Mouse (Mus musculus): ENCODE results near the gene Eif4g1. TPM values are rescaled to one million over a fixed set of nuclear protein-coding genes. Genes with fewer than 3 reads are reported as not detected.

Eif4g1 gene
- polyA plus RNA-seq, 1 experiment from 2014 or later: 140 TPM

DNA sequence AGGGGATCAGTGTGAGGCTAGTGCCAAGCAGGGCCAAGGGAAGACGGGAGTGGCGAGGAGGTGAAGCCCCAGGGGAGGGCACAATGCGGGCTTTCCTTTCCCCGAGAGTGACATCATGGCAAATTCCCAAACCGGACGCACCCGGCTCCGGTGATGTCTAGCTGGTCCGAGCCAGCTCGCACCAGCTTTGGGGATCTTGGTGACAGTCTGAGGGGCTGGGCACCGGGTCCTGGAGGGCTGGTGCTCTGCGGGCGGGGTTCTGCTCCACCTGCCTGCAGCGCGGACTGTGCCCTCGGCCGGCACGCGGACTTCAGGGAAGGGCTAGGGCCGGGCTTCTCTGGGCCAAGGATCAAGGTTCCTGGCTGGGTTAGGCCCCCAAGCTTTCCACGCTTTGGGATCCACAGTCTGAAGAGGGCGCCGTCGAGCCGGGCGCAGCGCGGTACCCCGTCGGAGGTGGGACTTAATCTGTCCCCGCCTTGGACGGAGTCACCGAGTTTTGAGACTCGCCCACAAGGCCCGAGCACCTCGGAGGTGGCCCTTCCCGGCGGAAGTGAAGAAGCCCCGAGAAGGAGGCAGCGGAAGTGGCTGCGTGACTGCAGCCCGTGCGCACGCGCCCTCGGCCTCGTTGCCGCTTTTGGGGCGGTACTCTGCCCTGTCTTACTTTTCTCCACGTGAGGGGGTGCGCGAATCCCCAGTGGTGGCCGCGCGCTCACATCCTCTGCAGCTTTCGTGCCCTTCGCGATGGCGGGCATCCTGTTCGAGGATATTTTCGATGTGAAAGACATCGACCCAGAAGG, 49.3 kb downstream of the Eif4g1 start, which contains the start of the genes Polr2h and Clcn2:
TSS of gene Polr2h (plus strand) at position 485 of the 797 bp plus-strand sequence.
TSS of gene Clcn2 (minus strand) at position 566 of the 797 bp plus-strand sequence.
- peaks cover 7% of the 10 kb centered on the region for H3K36me3 ChIP-seq (ENCODE audit: control insufficient read depth, insufficient read depth, low read length)
- no peaks in the 10 kb centered on the region for H3K9me3 ChIP-seq (ENCODE audit: control insufficient read depth, low read length)
- peak; percentile 87 for ATAC-seq (ENCODE audit: low read depth)
- H3K9ac ChIP-seq (ENCODE audit: low read length): peak within 1 kb of the TSS; percentile 78
- H3K27me3 ChIP-seq (ENCODE audit: control insufficient read depth, insufficient read depth, low read depth, low read length): no peaks in the 10 kb centered on the region
- peak within 1 kb of the TSS; percentile 96 for H3K4me2 ChIP-seq (ENCODE audit: low read depth, low read length)
- WGBS: under 1% methylated on average over 62 of the region's 62 CpGs
- peak within 1 kb of the TSS; percentile 70 for H3K4me3 ChIP-seq (ENCODE audit: low read length)
- H3K4me1 ChIP-seq (replicated peaks; ENCODE audit: control insufficient read depth, insufficient read depth, low read length): peaks cover 20% of the 10 kb centered on the region
- H3K27ac ChIP-seq (ENCODE audit: low read length): peak within 1 kb of the TSS; percentile 92

DNA sequence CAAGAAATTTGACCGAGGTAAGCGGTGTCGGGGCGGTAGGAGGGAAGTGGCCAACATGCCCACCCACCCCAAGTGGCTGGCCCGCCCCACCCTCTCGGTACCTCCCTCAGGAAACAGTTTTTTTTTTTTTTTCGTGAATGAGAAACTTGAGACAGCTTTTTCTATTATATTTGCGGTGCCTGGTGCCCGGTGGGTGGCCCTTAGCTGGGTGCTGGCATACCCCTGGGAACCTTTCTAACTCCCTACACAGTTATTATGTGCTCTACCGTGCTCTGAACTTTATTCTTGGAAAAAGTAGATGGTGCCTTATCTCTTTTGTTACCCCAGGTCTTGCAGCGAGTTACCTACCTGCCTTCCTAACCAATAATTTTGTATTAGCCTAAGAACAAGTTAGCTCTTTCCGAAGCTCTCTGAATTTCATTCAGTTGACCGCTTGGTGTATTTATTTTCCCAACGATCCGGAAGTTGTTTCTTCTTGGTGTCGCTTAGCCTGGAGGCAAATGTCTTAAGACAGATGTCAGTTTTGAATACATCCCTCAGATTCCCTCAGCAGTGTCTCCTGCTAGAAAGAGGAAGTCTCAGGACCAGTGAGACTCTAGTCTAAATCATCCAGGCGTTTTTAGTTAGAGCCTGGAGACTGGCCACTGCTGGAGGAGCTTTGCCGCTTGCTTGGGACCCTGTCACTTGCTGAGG, 50.0 kb downstream of the Eif4g1 start:
- peak overlapping the region; percentile 78 for H3K9ac ChIP-seq (ENCODE audit: low read length)
- 2% methylated on average over 18 of the region's 18 CpGs for WGBS
- no peaks in the 10 kb centered on the region for H3K27me3 ChIP-seq (ENCODE audit: control insufficient read depth, insufficient read depth, low read depth, low read length)
- ATAC-seq (ENCODE audit: low read depth): peak; percentile 46
- peak overlapping the region; percentile 70 for H3K4me3 ChIP-seq (ENCODE audit: low read length)
- H3K4me2 ChIP-seq (ENCODE audit: low read depth, low read length): peak overlapping the region; percentile 96
- peaks cover 20% of the 10 kb centered on the region for H3K4me1 ChIP-seq (replicated peaks; ENCODE audit: control insufficient read depth, insufficient read depth, low read length)
- H3K27ac ChIP-seq (ENCODE audit: low read length): peak overlapping the region; percentile 92
- H3K9me3 ChIP-seq (ENCODE audit: control insufficient read depth, low read length): no peaks in the 10 kb centered on the region
- H3K36me3 ChIP-seq (ENCODE audit: control insufficient read depth, insufficient read depth, low read length): peaks cover 7% of the 10 kb centered on the region

DNA sequence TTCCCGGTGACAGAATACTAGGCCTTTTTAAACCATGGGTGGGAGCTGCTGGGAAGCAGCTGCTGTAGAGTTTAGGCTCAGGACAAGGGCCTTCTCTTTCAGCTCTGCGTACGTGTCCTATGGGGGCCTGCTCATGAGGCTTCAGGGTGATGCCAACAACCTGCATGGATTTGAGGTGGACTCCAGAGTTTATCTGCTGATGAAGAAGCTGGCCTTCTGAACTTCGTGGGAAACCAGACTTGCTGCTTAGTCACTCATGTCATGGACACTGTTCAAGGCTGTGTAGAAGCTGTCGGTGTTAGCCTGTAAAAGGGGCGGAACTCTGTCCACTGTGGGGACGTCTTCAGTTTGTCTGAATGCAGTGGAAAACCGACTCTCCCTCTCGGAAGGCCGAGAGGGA, 53.7 kb downstream of the Eif4g1 start:
- Histone ChIP-seq H3K9ac (ENCODE audit: low read length) (no peak overlapping the region), H3K4me1 (replicated peaks; ENCODE audit: control insufficient read depth, insufficient read depth, low read length) (peaks cover 9% of the 10 kb centered on the region), H3K27ac (ENCODE audit: low read length) (no peak overlapping the region), H3K4me2 (ENCODE audit: low read depth, low read length) (no peak overlapping the region), H3K27me3 (ENCODE audit: control insufficient read depth, insufficient read depth, low read depth, low read length) (no peaks in the 10 kb centered on the region), H3K9me3 (ENCODE audit: control insufficient read depth, low read length) (no peaks in the 10 kb centered on the region), H3K4me3 (ENCODE audit: low read length) (no peak overlapping the region), H3K36me3 (ENCODE audit: control insufficient read depth, insufficient read depth, low read length) (peaks cover 7% of the 10 kb centered on the region)
- no peak for ATAC-seq (ENCODE audit: low read depth)
- WGBS: 70% methylated on average over 10 of the region's 10 CpGs

DNA sequence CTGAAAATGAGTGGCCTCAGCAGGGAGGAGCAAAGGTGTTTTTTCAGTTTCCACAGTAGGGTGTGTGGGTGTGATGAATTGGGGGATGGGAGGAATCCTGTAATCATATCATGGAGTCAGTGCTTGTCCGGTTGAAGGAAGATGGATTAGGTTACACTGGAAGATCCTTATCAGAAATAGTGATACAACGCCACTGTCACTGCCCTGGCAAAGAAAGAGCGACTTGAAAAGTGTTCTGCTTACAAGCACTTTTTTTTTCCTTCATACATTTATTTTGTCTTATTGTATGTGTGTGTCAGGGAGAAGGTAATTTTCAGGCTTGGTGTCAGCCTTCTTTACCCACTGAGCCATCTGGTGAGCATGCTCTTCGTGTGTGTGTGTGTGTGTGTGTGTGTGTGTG, 54.6 kb downstream of the Eif4g1 start:
- Histone ChIP-seq H3K9ac (ENCODE audit: low read length) (no peak overlapping the region), H3K4me1 (replicated peaks; ENCODE audit: control insufficient read depth, insufficient read depth, low read length) (peaks cover 6% of the 10 kb centered on the region; the same call in 1 of the 2 replicates), H3K4me3 (ENCODE audit: low read length) (no peak overlapping the region), H3K27me3 (ENCODE audit: control insufficient read depth, insufficient read depth, low read depth, low read length) (no peaks in the 10 kb centered on the region), H3K36me3 (ENCODE audit: control insufficient read depth, insufficient read depth, low read length) (peaks cover 7% of the 10 kb centered on the region), H3K27ac (ENCODE audit: low read length) (no peak overlapping the region), H3K4me2 (ENCODE audit: low read depth, low read length) (no peak overlapping the region), H3K9me3 (ENCODE audit: control insufficient read depth, low read length) (no peaks in the 10 kb centered on the region)
- WGBS: 51% methylated on average over 4 of the region's 4 CpGs
- no peak for ATAC-seq (ENCODE audit: low read depth)

DNA sequence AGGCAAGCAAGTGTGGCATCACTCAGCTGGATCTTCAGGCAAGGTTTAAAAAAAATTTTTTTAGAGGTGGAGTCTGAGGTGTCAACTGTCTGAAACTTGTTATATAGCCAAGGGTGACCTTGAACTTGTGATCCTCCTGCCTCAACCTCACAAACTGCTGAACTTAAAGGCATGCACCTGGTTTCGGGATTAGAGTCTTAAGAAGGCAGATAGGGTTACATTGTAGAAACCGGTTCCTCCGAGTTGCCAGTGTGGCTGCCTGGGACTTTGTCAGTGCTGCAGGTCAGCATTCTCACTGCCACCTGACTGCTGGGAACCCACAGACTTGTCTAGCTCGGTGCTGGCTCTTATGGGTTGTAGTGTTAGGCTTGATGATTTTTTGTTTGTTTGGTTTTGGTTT, 55.1 kb downstream of the Eif4g1 start:
- H3K9ac ChIP-seq (ENCODE audit: low read length): no peak overlapping the region
- H3K27me3 ChIP-seq (ENCODE audit: control insufficient read depth, insufficient read depth, low read depth, low read length): no peaks in the 10 kb centered on the region
- no peak overlapping the region for H3K4me2 ChIP-seq (ENCODE audit: low read depth, low read length)
- 28% methylated on average over 4 of the region's 4 CpGs for WGBS
- H3K27ac ChIP-seq (ENCODE audit: low read length): no peak overlapping the region
- H3K4me1 ChIP-seq (replicated peaks; ENCODE audit: control insufficient read depth, insufficient read depth, low read length): peaks cover 6% of the 10 kb centered on the region; the same call in 1 of the 2 replicates
- H3K36me3 ChIP-seq (ENCODE audit: control insufficient read depth, insufficient read depth, low read length): peaks cover 7% of the 10 kb centered on the region
- H3K4me3 ChIP-seq (ENCODE audit: low read length): no peak overlapping the region
- no peak for ATAC-seq (ENCODE audit: low read depth)
- no peaks in the 10 kb centered on the region for H3K9me3 ChIP-seq (ENCODE audit: control insufficient read depth, low read length)

DNA sequence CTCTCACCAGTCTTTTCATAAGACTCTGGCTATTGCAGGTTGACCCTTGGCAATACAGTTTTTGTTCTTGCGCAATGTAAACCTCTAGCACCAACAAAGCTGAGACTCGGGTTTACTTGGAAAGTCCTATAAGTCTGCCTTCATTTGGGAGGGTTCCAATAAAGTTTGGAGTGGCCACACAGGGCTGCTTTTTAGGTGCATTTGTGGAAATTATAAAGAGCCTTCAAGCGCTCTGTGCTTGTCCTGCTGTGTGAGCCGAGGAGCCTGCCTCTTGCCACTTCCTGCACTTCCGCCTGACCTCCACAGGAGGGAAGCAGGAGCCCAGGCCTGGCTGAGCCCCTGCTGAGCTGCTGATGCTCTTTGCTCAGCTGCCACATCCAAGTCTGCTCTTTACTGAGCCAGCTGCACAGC, 56.2 kb downstream of the Eif4g1 start:
- no peaks in the 10 kb centered on the region for H3K4me1 ChIP-seq (replicated peaks; ENCODE audit: control insufficient read depth, insufficient read depth, low read length)
- peak; percentile 87 for ATAC-seq (ENCODE audit: low read depth)
- 35% methylated on average over 5 of the region's 5 CpGs for WGBS
- H3K27me3 ChIP-seq (ENCODE audit: control insufficient read depth, insufficient read depth, low read depth, low read length): no peaks in the 10 kb centered on the region
- H3K4me3 ChIP-seq (ENCODE audit: low read length): no peak overlapping the region
- no peak overlapping the region for H3K27ac ChIP-seq (ENCODE audit: low read length)
- peaks cover 7% of the 10 kb centered on the region for H3K36me3 ChIP-seq (ENCODE audit: control insufficient read depth, insufficient read depth, low read length)
- H3K9ac ChIP-seq (ENCODE audit: low read length): no peak overlapping the region
- H3K9me3 ChIP-seq (ENCODE audit: control insufficient read depth, low read length): no peaks in the 10 kb centered on the region
- no peak overlapping the region for H3K4me2 ChIP-seq (ENCODE audit: low read depth, low read length)

DNA sequence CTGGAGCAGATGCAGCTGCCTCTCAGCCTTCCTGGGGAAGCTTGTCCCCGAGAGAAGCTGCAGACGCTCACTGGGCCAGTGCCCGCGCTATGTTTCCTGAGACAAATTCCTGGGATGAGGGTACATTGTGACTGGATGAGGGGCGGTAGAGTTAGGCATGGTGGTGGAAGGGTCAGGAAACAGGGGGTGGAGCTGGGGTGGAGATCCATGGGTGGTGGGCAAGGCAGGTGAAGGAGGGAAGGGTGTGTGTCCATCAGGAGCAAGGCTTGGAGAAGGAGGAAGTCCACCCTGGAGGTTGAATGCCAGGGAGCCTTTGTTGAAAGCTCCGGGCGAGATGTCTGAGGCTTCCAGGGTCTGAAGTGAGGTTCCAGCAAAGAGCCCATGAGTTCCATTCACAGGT, 57.2 kb downstream of the Eif4g1 start:
- peaks cover 5% of the 10 kb centered on the region; the same call in 1 of the 2 replicates for H3K36me3 ChIP-seq (ENCODE audit: control insufficient read depth, insufficient read depth, low read length)
- H3K27ac ChIP-seq (ENCODE audit: low read length): no peak overlapping the region
- no peak for ATAC-seq (ENCODE audit: low read depth)
- no peak overlapping the region for H3K9ac ChIP-seq (ENCODE audit: low read length)
- no peaks in the 10 kb centered on the region for H3K9me3 ChIP-seq (ENCODE audit: control insufficient read depth, low read length)
- H3K27me3 ChIP-seq (ENCODE audit: control insufficient read depth, insufficient read depth, low read depth, low read length): no peaks in the 10 kb centered on the region
- no peaks in the 10 kb centered on the region for H3K4me1 ChIP-seq (replicated peaks; ENCODE audit: control insufficient read depth, insufficient read depth, low read length)
- WGBS: 82% methylated on average over 7 of the region's 7 CpGs
- no peak overlapping the region for H3K4me2 ChIP-seq (ENCODE audit: low read depth, low read length)
- H3K4me3 ChIP-seq (ENCODE audit: low read length): no peak overlapping the region

DNA sequence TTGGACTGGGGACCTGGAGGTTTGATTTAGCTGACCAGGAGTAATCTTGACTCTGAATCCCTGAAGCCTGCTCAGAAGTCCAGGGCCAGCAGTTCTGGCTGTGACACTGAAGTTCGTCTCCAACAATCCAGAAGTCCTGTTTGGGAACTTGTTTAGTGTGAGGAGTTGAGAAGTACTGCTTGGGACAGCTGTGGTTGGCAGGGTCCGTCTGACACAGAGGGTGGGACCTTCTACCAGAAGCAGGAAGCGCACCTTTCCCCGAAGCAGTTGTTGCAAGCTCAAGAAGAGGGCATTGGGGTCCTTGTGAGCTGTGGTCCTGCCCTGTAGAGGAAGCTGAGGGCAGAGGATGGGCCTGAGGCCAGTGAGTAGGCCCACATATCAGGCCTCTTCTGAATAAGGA, 57.6 kb downstream of the Eif4g1 start:
- Histone ChIP-seq H3K9ac (ENCODE audit: low read length) (no peak overlapping the region), H3K9me3 (ENCODE audit: control insufficient read depth, low read length) (no peaks in the 10 kb centered on the region), H3K27me3 (ENCODE audit: control insufficient read depth, insufficient read depth, low read depth, low read length) (no peaks in the 10 kb centered on the region), H3K27ac (ENCODE audit: low read length) (no peak overlapping the region), H3K4me3 (ENCODE audit: low read length) (no peak overlapping the region), H3K36me3 (ENCODE audit: control insufficient read depth, insufficient read depth, low read length) (peaks cover 5% of the 10 kb centered on the region; the same call in 1 of the 2 replicates), H3K4me2 (ENCODE audit: low read depth, low read length) (no peak overlapping the region), H3K4me1 (replicated peaks; ENCODE audit: control insufficient read depth, insufficient read depth, low read length) (no peaks in the 10 kb centered on the region)
- ATAC-seq (ENCODE audit: low read depth): no peak
- WGBS: 69% methylated on average over 4 of the region's 4 CpGs

DNA sequence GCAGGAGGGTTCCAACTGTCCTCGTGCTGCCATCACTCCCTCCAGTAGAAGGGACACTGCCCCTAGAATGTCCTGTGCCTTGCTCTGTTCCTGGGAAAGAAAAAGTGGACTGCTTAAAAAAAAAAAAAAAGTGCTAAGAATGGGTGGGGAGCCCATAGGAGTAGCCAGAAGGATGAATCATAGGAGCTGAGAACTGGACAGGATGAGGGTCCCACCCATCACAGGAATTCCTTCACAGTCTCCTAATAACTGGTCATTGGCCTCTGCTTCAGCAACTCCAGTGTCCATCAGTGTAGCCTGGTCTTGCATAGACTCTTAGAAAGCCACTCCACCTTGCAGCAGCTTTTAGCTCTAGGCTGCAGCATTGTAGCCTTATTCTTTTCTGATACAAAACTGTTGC, 58.3 kb downstream of the Eif4g1 start:
- no peak overlapping the region for H3K27ac ChIP-seq (ENCODE audit: low read length)
- 50% methylated on average over 1 of the region's 1 CpGs for WGBS
- H3K36me3 ChIP-seq (ENCODE audit: control insufficient read depth, insufficient read depth, low read length): peaks cover 5% of the 10 kb centered on the region; the same call in 1 of the 2 replicates
- H3K4me2 ChIP-seq (ENCODE audit: low read depth, low read length): no peak overlapping the region
- no peaks in the 10 kb centered on the region for H3K4me1 ChIP-seq (replicated peaks; ENCODE audit: control insufficient read depth, insufficient read depth, low read length)
- H3K9me3 ChIP-seq (ENCODE audit: control insufficient read depth, low read length): no peaks in the 10 kb centered on the region
- H3K4me3 ChIP-seq (ENCODE audit: low read length): no peak overlapping the region
- no peaks in the 10 kb centered on the region for H3K27me3 ChIP-seq (ENCODE audit: control insufficient read depth, insufficient read depth, low read depth, low read length)
- H3K9ac ChIP-seq (ENCODE audit: low read length): no peak overlapping the region
- no peak for ATAC-seq (ENCODE audit: low read depth)

Measured in lung, embryonic 16.5 days (tissue).